In the genomic region with DNA sequence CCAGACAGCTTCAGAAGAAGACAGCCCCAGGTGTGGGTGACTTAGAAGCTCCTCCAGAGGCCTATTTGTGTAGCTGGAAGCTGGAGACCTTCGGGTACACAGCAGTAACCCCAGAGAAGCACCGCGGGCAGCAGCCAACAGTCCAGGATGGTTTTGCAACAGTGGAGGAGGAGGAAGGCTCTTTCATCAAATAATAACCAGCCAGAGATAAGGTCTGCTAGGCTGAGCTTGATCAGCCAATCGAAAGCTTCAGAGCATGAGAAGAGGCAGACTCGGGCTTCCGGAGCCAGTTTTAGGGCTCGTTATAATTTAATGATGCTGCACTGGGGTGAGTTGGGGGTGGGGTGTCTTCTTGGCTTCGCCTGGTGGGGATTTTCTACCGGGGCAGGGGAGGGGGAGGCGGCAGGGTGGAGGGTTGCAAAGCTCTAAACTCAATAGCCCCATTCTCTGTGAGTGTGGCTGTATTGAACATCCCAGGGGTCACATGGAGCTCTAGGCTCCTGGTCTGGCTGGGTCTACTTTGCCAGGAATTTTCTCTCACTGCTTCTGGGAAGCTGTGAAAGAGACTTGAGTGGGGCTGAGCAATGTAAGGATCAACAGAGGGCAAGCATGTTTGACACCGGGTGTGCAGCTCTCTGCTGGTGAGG, we compare ENCODE assay signal across 8 mouse cellular contexts. TPM values are rescaled to one million over a fixed set of nuclear protein-coding genes. Genes with fewer than 3 reads are reported as not detected.
DNase-seq lines count a peak whose midpoint lies in the region; ATAC-seq and TF ChIP-seq lines count a peak whose summit lies in the region.

A gene (minus strand): TSS at position 167 of the 647 bp plus-strand sequence.

- TF ChIP-seq CTCF in layer of hippocampus, adult 2 months (conservative IDR thresholded peaks at IDR 0.05) = no peak
- TF ChIP-seq CTCF in forebrain, postnatal 0 days (IDR thresholded peaks at IDR 0.05; ENCODE audit: low read depth) = no peak

- no peaks in the 10 kb centered on the region for H3K9me3 ChIP-seq in forebrain, postnatal 0 days (ENCODE audit: low read length)
- no peaks in the 10 kb centered on the region for H3K9me3 ChIP-seq in hindbrain, embryonic 16.5 days (ENCODE audit: control insufficient read depth, low read length)
- no peaks in the 10 kb centered on the region for H3K9me3 ChIP-seq in limb, embryonic 14.5 days (ENCODE audit: control insufficient read depth, low read length)
- no peaks in the 10 kb centered on the region for H3K9me3 ChIP-seq in neural tube, embryonic 12.5 days

- no peaks in the 10 kb centered on the region for H3K27me3 ChIP-seq in forebrain, postnatal 0 days (ENCODE audit: insufficient read depth, low read length)
- H3K27me3 ChIP-seq in hindbrain, embryonic 16.5 days (replicated peaks; ENCODE audit: control insufficient read depth, insufficient read depth, low read length) = no peaks in the 10 kb centered on the region
- no peaks in the 10 kb centered on the region for H3K27me3 ChIP-seq in limb, embryonic 14.5 days (ENCODE audit: control insufficient read depth, insufficient read depth, low read length)
- no peaks in the 10 kb centered on the region for H3K27me3 ChIP-seq in neural tube, embryonic 12.5 days (replicated peaks)

- no peak for DNase-seq in layer of hippocampus, adult 2 months (ENCODE audit: low spot score in 2 of 2)
- DNase-seq in layer of hippocampus, adult 9-10 months (ENCODE audit: low spot score) = no peak
- no peak for DNase-seq in forebrain, postnatal 0 days
- no peak for DNase-seq in limb, embryonic 14.5 days (ENCODE audit: low spot score)
- DNase-seq in right cerebral cortex, adult 2 months (ENCODE audit: low spot score in 2 of 2) = no peak
- DNase-seq in thymus, postnatal 4 days = no peak

- no peak for ATAC-seq in forebrain, postnatal 0 days
- ATAC-seq in hindbrain, embryonic 16.5 days = no peak
- ATAC-seq in limb, embryonic 14.5 days (ENCODE audit: low FRiP score, low read depth) = no peak
- no peak for ATAC-seq in neural tube, embryonic 12.5 days (ENCODE audit: low FRiP score, low read depth)

- H3K36me3 ChIP-seq in forebrain, postnatal 0 days (ENCODE audit: insufficient read depth) = no peaks in the 10 kb centered on the region
- H3K36me3 ChIP-seq in hindbrain, embryonic 16.5 days (ENCODE audit: control insufficient read depth, insufficient read depth, low read length) = no peaks in the 10 kb centered on the region
- no peaks in the 10 kb centered on the region for H3K36me3 ChIP-seq in limb, embryonic 14.5 days (ENCODE audit: control insufficient read depth, insufficient read depth, low read length)
- no peaks in the 10 kb centered on the region for H3K36me3 ChIP-seq in neural tube, embryonic 12.5 days

- no peak within 1 kb of the TSS for H3K9ac ChIP-seq in forebrain, postnatal 0 days
- no peak within 1 kb of the TSS for H3K9ac ChIP-seq in hindbrain, embryonic 16.5 days (ENCODE audit: low read depth, low read length)
- H3K9ac ChIP-seq in limb, embryonic 14.5 days (ENCODE audit: low read depth, low read length, severe bottlenecking) = no peak within 1 kb of the TSS
- no peak within 1 kb of the TSS for H3K9ac ChIP-seq in neural tube, embryonic 12.5 days

- peak within 1 kb of the TSS; percentile 82 for H3K27ac ChIP-seq in layer of hippocampus, adult 2 months
- H3K27ac ChIP-seq in forebrain, postnatal 0 days (ENCODE audit: low read depth, low read length) = no peak within 1 kb of the TSS
- no peak within 1 kb of the TSS for H3K27ac ChIP-seq in hindbrain, embryonic 16.5 days (ENCODE audit: low read depth, low read length)
- H3K27ac ChIP-seq in limb, embryonic 14.5 days (replicated peaks; ENCODE audit: low read depth, low read length) = no peak within 1 kb of the TSS
- no peak within 1 kb of the TSS for H3K27ac ChIP-seq in neural tube, embryonic 12.5 days

- H3K4me1 ChIP-seq in forebrain, postnatal 0 days (ENCODE audit: insufficient read depth) = 0 out of 2 replicates have a peak, but pooled peaks cover 8% of the 10 kb centered on the region
- H3K4me1 ChIP-seq in hindbrain, embryonic 16.5 days (ENCODE audit: control insufficient read depth, insufficient read depth, low read depth, low read length) = no peaks in the 10 kb centered on the region
- H3K4me1 ChIP-seq in limb, embryonic 14.5 days (ENCODE audit: control insufficient read depth, insufficient read depth, low read length) = peaks cover 7% of the 10 kb centered on the region
- H3K4me1 ChIP-seq in neural tube, embryonic 12.5 days = peaks cover 1% of the 10 kb centered on the region; the same call in 1 of the 2 replicates

- H3K4me3 ChIP-seq in layer of hippocampus, adult 2 months = peak within 1 kb of the TSS; percentile 39
- no peak within 1 kb of the TSS for H3K4me3 ChIP-seq in forebrain, postnatal 0 days (ENCODE audit: low read depth, low read length)
- H3K4me3 ChIP-seq in hindbrain, embryonic 16.5 days (ENCODE audit: low read length) = no peak within 1 kb of the TSS
- H3K4me3 ChIP-seq in limb, embryonic 14.5 days (replicated peaks; ENCODE audit: low read length) = no peak within 1 kb of the TSS
- no peak within 1 kb of the TSS for H3K4me3 ChIP-seq in neural tube, embryonic 12.5 days

- TF ChIP-seq POLR2A in limb, embryonic 14.5 days (IDR thresholded peaks at IDR 0.05; ENCODE audit: borderline replicate concordance, extremely low read depth, insufficient read depth, insufficient read length) = no peak

- H3K4me2 ChIP-seq in forebrain, postnatal 0 days (ENCODE audit: low read depth) = no peak within 1 kb of the TSS
- no peak within 1 kb of the TSS for H3K4me2 ChIP-seq in hindbrain, embryonic 16.5 days (ENCODE audit: low read length)
- no peak within 1 kb of the TSS for H3K4me2 ChIP-seq in limb, embryonic 14.5 days (replicated peaks; ENCODE audit: low read depth, low read length, severe bottlenecking)
- H3K4me2 ChIP-seq in neural tube, embryonic 12.5 days (replicated peaks) = no peak within 1 kb of the TSS

- 48% methylated on average over 11 of the region's 11 CpGs for WGBS in forebrain, postnatal 0 days
- 74% methylated on average over 11 of the region's 11 CpGs for WGBS in hindbrain, embryonic 16.5 days
- 38% methylated on average over 11 of the region's 11 CpGs for WGBS in limb, embryonic 14.5 days
- WGBS in neural tube, embryonic 12.5 days = 64% methylated on average over 11 of the region's 11 CpGs

RNA-seq across cellular contexts. Expression of the gene that starts here (rescaled TPM):
- 10 to 100 TPM; 40.9 to 44.5 TPM for total RNA-seq in layer of hippocampus, adult 2 months (2021)
- total RNA-seq in forebrain, postnatal 0 days (2014; rRNA removed) = 58.6 and 61.4 TPM in 2 replicates
- polyA plus RNA-seq in forebrain, postnatal 0 days (2015; fragmentation: Nextera tagmentation; extraction: Ambion mirVana) = 15.8 and 20.6 TPM in 2 replicates
- polyA plus RNA-seq in hindbrain, embryonic 16.5 days (2015; fragmentation: Nextera tagmentation; extraction: Ambion mirVana) = 20.4 and 25.2 TPM in 2 replicates
- 15.9 and 19.1 TPM in 2 replicates for polyA plus RNA-seq in limb, embryonic 14.5 days (2012; rRNA removed)
- 16.0 and 18.2 TPM in 2 replicates for polyA plus RNA-seq in limb, embryonic 14.5 days (2014; fragmentation: Nextera tagmentation; extraction: Ambion mirVana)
- 19.6 and 21.0 TPM in 2 replicates for polyA plus RNA-seq in neural tube, embryonic 12.5 days (2016; fragmentation: Nextera tagmentation; extraction: Ambion mirVana)
